Mouse (Mus musculus): ENCODE results near the gene Map4k2. TPM values are rescaled to one million over a fixed set of nuclear protein-coding genes. Genes with fewer than 3 reads are reported as not detected.

The Map4k2 gene
- total and polyA plus RNA-seq, 3 experiments = 36.1 to 161 (median 38.5) TPM

GRCm38 (mm10) chr19:6377327-6378040 lies 36.5 kb downstream of the Map4k2 start:
- no peak for DNase-seq

GRCm38 (mm10) chr19:6380411-6381166 lies 39.7 kb downstream of the Map4k2 start:
- DNase-seq = no peak

- DNase-seq = peak; percentile 49
Observed at GRCm38 (mm10) chr19:6381238-6381637, 40.3 kb downstream of the Map4k2 start.

GRCm38 (mm10) chr19:6382323-6382924 lies 41.5 kb downstream of the Map4k2 start:
- no peak for DNase-seq

GRCm38 (mm10) chr19:6383470-6383869 lies 42.5 kb downstream of the Map4k2 start:
- no peak for DNase-seq

GRCm38 (mm10) chr19:6384128-6384527 lies 43.2 kb downstream of the Map4k2 start, which contains the start of gene Pygm:
Pygm (plus strand) TSS chr19:6384399.
- peak; percentile 76 for DNase-seq

GRCm38 (mm10) chr19:6384954-6385353 lies 44.0 kb downstream of the Map4k2 start:
- DNase-seq = peak; percentile 86

GRCm38 (mm10) chr19:6385419-6385818 lies 44.5 kb downstream of the Map4k2 start:
- no peak for DNase-seq

GRCm38 (mm10) chr19:6385821-6386220 lies 44.9 kb downstream of the Map4k2 start:
- no peak for DNase-seq

- no peak for DNase-seq
Observed at GRCm38 (mm10) chr19:6386234-6386633, 45.3 kb downstream of the Map4k2 start.

- peak; percentile 76 for DNase-seq
Observed at GRCm38 (mm10) chr19:6388006-6388405, 47.1 kb downstream of the Map4k2 start.

- DNase-seq = no peak
Observed at GRCm38 (mm10) chr19:6389803-6390202, 48.9 kb downstream of the Map4k2 start.

- no peak for DNase-seq
Observed at GRCm38 (mm10) chr19:6390251-6390650, 49.3 kb downstream of the Map4k2 start.

GRCm38 (mm10) chr19:6392743-6393393 lies 51.9 kb downstream of the Map4k2 start:
- no peak for DNase-seq

- DNase-seq = no peak
Observed at GRCm38 (mm10) chr19:6393637-6394036, 52.7 kb downstream of the Map4k2 start.

- no peak for DNase-seq
Observed at GRCm38 (mm10) chr19:6396237-6396636, 55.3 kb downstream of the Map4k2 start.

- DNase-seq = no peak
Observed at GRCm38 (mm10) chr19:6397582-6398249, 56.8 kb downstream of the Map4k2 start.

- peak; percentile 81 for DNase-seq
Observed at GRCm38 (mm10) chr19:6398447-6399284, 57.7 kb downstream of the Map4k2 start.

GRCm38 (mm10) chr19:6399285-6400095 lies 58.6 kb downstream of the Map4k2 start, which contains the start of gene Rasgrp2:
Rasgrp2 (plus strand) TSS chr19:6399340.
- DNase-seq = peak; percentile 65

Measured in adrenal gland, adult 2 months (tissue).